Mouse (Mus musculus) gastrocnemius, adult 2 months (tissue): ENCODE results near the gene Fbxl8. TPM values are rescaled to one million over a fixed set of nuclear protein-coding genes. Genes with fewer than 3 reads are reported as not detected.

Experiments used
- DNase-seq: peaks from one replicate; pipeline ENCODE4 v3.0.0; 2022
- H3K27ac ChIP-seq: fragments of 200-600 bp; 2 replicates; pipeline ENCODE4 v1.8.1; 2022; ENCODE audit warnings: mild to moderate bottlenecking
- H3K4me3 ChIP-seq: fragments of 200-600 bp; 2 replicates; pipeline ENCODE4 v1.8.1; 2022; ENCODE audit warnings: mild to moderate bottlenecking, moderate library complexity
- CTCF ChIP-seq: fragments of 200-600 bp; IDR thresholded peaks from 2 replicates; pipeline ENCODE4 v1.8.1; 2022; ENCODE audit warnings: antibody characterized with exemption, mild to moderate bottlenecking, moderate library complexity
- intact Hi-C: fragments of 180-260 bp; cut with DNase I; formaldehyde crosslinking; loops from one replicate; pipeline ENCODE4 v1.15.1; 2025
- microRNA-seq: library from miRNA; unstranded; fragments of <30 nt; microRNA quantifications from one replicate; pipeline ENCODE4 v1.2.0, GENCODE M21; 2021
- total RNA-seq, 2 experiments: library from RNA; stranded (reverse); gene quantifications; 2 replicates each; pipeline ENCODE4 v1.2.3; 2021

Gene Fbxl8
- total RNA-seq, 2 experiments from 2014 or later = 1.0 to 1.1 TPM

DNA sequence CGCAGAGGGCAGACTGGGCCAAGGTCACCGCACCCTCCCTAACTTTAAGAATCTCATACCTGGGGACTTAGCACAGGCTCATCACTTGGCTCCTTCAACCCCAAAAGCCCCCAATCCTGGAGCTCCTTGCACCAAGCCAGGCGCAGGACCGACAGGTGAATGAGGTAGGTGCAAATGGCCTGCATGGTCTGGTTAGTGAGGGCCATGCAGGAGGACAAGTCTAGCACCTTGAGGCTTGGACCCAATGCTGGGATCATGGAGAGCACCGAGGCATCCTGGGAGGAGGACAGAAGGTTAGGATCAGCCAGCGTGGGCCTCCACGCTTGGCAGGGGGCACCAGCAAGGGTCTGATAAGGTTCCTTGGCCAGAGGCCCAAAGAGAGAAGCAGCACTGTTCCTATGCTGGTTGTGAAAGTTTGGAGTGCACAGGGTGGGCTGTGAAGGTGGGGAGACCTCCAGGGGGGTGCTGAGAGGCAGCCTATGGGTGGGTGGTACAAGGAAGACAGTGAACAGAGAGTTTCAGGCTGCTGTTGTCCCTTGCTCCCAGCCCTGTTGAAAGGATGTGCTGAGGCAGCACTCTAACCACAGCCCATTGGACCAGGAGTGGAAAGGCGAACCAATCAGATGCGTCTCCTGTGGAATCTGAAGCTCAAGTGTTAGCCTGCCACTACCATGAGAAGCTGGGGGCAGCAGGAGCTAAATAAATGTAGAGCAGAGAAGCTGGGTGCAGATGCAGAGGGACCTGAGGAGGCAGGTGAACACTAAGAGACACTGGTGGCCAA lies 49.4 kb downstream of the Fbxl8 start:
- TF ChIP-seq CTCF = no peak
- peak; percentile 12 for DNase-seq
- Histone ChIP-seq H3K27ac (no peak overlapping the region), H3K4me3 (no peak overlapping the region)
- intact Hi-C loops = no loop called here

DNA sequence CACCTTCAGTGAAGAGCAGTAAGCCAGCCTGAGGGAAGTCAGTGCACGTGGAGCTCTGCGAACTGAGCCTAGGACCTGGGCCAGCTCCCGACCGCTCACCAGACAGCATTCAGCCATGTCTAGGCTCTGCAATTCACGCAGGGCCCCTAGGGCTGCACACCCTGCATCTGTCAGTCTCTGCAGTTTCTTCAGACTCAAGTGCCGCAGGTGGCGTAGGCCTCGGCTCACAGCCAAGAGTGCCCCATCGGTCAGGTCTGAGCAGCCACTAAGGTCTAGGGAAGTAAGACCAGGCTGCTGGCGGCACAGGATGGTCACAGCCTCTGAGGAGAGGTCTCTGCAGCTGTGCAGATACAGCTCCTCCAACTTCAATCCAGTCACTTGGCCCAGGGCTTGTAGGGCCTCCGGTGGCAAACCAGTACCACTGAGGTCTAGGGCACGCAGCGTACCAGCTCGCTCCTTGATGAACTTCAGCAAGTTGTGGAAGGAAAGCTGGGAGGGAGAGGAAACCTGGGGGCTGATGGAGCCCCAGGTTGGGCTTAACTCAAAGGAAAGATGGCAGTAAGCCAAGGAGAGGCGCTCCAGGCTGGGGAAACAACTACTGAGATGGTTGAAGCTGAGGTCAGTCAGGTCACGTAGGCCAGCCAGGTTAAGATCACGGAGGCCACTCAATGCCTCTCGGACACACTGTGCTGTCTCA lies 50.8 kb downstream of the Fbxl8 start:
- no peak overlapping the region for H3K4me3 ChIP-seq
- DNase-seq = peak; percentile 23
- intact Hi-C loops = no loop called here
- H3K27ac ChIP-seq = no peak overlapping the region
- no peak for TF ChIP-seq CTCF

DNA sequence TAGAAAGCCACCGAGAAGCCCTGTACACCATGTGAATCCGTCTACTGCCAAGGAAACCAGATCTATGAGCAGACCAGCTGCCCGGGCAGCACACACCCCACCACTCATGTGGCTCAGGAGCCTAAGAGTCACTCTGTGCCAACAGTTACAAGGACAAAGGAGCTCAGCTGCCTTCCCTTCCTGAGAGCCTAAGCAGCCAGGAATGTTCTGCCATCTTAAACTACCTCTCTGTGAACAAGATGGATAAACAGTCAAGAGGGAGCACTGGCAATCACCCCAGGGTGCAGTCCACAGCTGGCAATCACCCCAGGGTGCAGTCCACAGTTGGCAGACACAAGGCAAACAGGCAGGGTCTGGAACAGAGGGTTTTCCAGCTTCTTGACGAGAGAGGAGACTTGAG lies 53.5 kb downstream of the Fbxl8 start:
- no peak for TF ChIP-seq CTCF
- peak; percentile 67 for DNase-seq
- Histone ChIP-seq H3K4me3 (no peak overlapping the region), H3K27ac (peak overlapping the region; percentile 86)
- intact Hi-C loops = no loop called here

DNA sequence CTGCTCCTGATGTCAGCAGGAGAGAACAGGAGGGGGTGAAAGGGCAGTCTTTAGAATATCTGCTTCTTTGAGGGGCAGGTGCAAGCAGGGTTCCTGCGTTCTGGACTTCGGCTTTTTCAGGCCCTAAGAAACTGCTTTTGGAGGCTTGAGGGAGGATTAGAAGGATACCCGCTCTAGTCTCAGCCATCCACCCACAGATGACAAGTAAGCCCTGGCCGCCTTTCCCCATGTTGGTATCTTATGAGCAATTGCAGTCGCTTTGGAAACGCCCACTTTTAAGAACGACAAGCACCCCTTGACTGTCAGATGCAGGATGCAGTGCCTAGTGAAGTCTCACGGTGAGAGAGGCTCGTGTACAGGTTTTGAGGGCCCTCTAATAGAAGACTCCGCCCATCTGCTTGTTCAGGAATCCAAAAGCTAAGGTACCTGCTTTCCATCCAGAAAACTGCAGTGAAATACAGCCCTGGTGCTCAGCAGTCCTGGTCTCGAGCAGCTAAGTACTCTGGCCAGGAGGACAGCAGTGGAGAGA lies 54.3 kb downstream of the Fbxl8 start:
- DNase-seq = no peak
- Histone ChIP-seq H3K27ac (peak overlapping the region; percentile 86), H3K4me3 (no peak overlapping the region)
- intact Hi-C loops = no loop called here
- TF ChIP-seq CTCF = no peak

Small RNAs within 50 kb of the gene (microRNA-seq; reads per million reads assigned to microRNA genes)
- gene Gm27320 (not detected), gene Mir328 (931 reads per million, percentile 76 among the genes with 10 or more reads in this experiment)

Other genes with a start within 250 kb of the Fbxl8 start
- gene Ces3a, start 216.0 kb upstream of the Fbxl8 start, total RNA-seq = not detected
- not detected for gene Ces3b, start 180.9 kb upstream of the Fbxl8 start, total RNA-seq
- gene Ces4a, start 132.8 kb upstream of the Fbxl8 start, total RNA-seq = not detected
- gene Cbfb, start 94.0 kb upstream of the Fbxl8 start, total RNA-seq = 10 to 100 TPM; 58.9 to 76.8 TPM
- 10 to 100 TPM; 28.1 to 33.1 TPM for gene D230025D16Rik, start 39.5 kb upstream of the Fbxl8 start, total RNA-seq
- gene B3gnt9, start 9.5 kb upstream of the Fbxl8 start, total RNA-seq = 1 to 10 TPM; 1.8 to 3.5 TPM
- 1 to 10 TPM; 2.4 to 2.9 TPM for gene Tradd, start within 50 bp of the Fbxl8 start, total RNA-seq
- 1 to 10 TPM; 6.1 to 8.4 TPM for gene Hsf4, start 5.2 kb downstream of the Fbxl8 start, total RNA-seq
- 10 to 100 TPM; 27.9 to 32.4 TPM for gene Nol3, start 11.5 kb downstream of the Fbxl8 start, total RNA-seq
- under 1 TPM; 0.33 to 0.98 TPM for gene 4931428F04Rik, start 25.2 kb downstream of the Fbxl8 start, total RNA-seq
- gene Exoc3l, start 31.5 kb downstream of the Fbxl8 start, total RNA-seq = 1 to 10 TPM in 1 of 2 experiments, under 1 TPM in 1; 0.84 to 2.3 TPM
- 10 to 100 TPM; 26.8 to 29.7 TPM for gene E2f4, start 33.0 kb downstream of the Fbxl8 start, total RNA-seq
- gene Elmo3, start 41.0 kb downstream of the Fbxl8 start, total RNA-seq = 1 to 10 TPM; 1.2 to 1.6 TPM
- 1 to 10 TPM in 1 of 2 experiments, under 1 TPM in 1; 0.99 to 1.3 TPM for gene Lrrc29, start 61.6 kb downstream of the Fbxl8 start, total RNA-seq
- gene Tmem208, start 61.7 kb downstream of the Fbxl8 start, total RNA-seq = 10 to 100 TPM; 20.1 to 24.6 TPM
- 10 to 100 TPM; 17.5 to 23.4 TPM for gene Fhod1, start 83.3 kb downstream of the Fbxl8 start, total RNA-seq
- gene Slc9a5, start 84.2 kb downstream of the Fbxl8 start, total RNA-seq = under 1 TPM; 0.45 to 0.92 TPM
- gene Plekhg4, start 108.6 kb downstream of the Fbxl8 start, total RNA-seq = not detected
- under 1 TPM in 1 of 2 experiments, not detected in 1; 0.23 TPM for gene Kctd19, start 148.9 kb downstream of the Fbxl8 start, total RNA-seq
- gene Lrrc36, start 148.9 kb downstream of the Fbxl8 start, total RNA-seq = under 1 TPM; 0.64 to 0.73 TPM
- 10 to 100 TPM; 52.8 to 53.4 TPM for gene Tppp3, start 206.9 kb downstream of the Fbxl8 start, total RNA-seq
- 10 to 100 TPM in 1 of 2 experiments, 1 to 10 TPM in 1; 9.6 to 11.2 TPM for gene Zdhhc1, start 232.3 kb downstream of the Fbxl8 start, total RNA-seq